Mouse (Mus musculus) kidney, embryonic 15.5 days (tissue): ENCODE data around the gene Megf8. TPM values are rescaled to one million over a fixed set of nuclear protein-coding genes. Genes with fewer than 3 reads are reported as not detected.
A peak's percentile ranks its signal among the peaks of the same experiment; 100 is the strongest.

Source experiments
- ATAC-seq: fragments of 200-750 bp; cut with Nextera tagmentation; replicated peaks from 2 replicates; pipeline ENCODE4 v1.8.0; 2017; ENCODE audit warnings: moderate TSS enrichment; ENCODE audit not compliant: low FRiP score
- H3K27ac ChIP-seq: fragments of 300-500 bp; sonication (generic); 2 replicates; pipeline ENCODE4 v1.5.1; 2015; ENCODE audit warnings: mild to moderate bottlenecking, inconsistent platforms
- H3K27me3 ChIP-seq: fragments of 300-500 bp; sonication (generic); 2 replicates; pipeline ENCODE4 v1.6.1; 2015; ENCODE audit warnings: inconsistent platforms
- H3K36me3 ChIP-seq: fragments of 300-500 bp; sonication (generic); 2 replicates; pipeline ENCODE4 v1.6.1; 2015; ENCODE audit warnings: inconsistent platforms
- H3K4me1 ChIP-seq: fragments of 300-500 bp; sonication (generic); 2 replicates; pipeline ENCODE4 v1.6.1; 2015; ENCODE audit warnings: inconsistent platforms
- H3K4me2 ChIP-seq: fragments of 300-500 bp; sonication (generic); 2 replicates; pipeline ENCODE4 v1.6.1; 2015; ENCODE audit warnings: moderate library complexity, mild to moderate bottlenecking, inconsistent platforms
- H3K4me3 ChIP-seq: fragments of 300-500 bp; sonication (generic); replicated peaks from 2 replicates; pipeline ENCODE4 v1.5.1; 2015; ENCODE audit warnings: mild to moderate bottlenecking, inconsistent platforms
- H3K9ac ChIP-seq: fragments of 300-500 bp; sonication (generic); 2 replicates; pipeline ENCODE4 v1.6.1; 2015; ENCODE audit warnings: mild to moderate bottlenecking, inconsistent platforms
- H3K9me3 ChIP-seq: fragments of 300-500 bp; sonication (generic); replicated peaks from 2 replicates; pipeline ENCODE4 v1.6.1; 2016; ENCODE audit warnings: inconsistent platforms
- WGBS: fragments of 180-500 bp; shearing (Covaris S2); methylation state at CpG from one replicate; pipeline ENCODE4 v1.1.7; 2015; ENCODE audit warnings: mixed read lengths; 5-methylcytosine and 5-hydroxymethylcytosine counted together
- polyA plus RNA-seq: library from polyadenylated mRNA; unstranded; fragments of >200 nt; fragmentation: Nextera tagmentation; extraction: Ambion mirVana; gene quantifications from 2 replicates; pipeline ENCODE4 v1.2.1, GENCODE M21; 2015

The Megf8 gene
- polyA plus RNA-seq, 1 experiment from 2014 or later, result 16.4 TPM

DNA sequence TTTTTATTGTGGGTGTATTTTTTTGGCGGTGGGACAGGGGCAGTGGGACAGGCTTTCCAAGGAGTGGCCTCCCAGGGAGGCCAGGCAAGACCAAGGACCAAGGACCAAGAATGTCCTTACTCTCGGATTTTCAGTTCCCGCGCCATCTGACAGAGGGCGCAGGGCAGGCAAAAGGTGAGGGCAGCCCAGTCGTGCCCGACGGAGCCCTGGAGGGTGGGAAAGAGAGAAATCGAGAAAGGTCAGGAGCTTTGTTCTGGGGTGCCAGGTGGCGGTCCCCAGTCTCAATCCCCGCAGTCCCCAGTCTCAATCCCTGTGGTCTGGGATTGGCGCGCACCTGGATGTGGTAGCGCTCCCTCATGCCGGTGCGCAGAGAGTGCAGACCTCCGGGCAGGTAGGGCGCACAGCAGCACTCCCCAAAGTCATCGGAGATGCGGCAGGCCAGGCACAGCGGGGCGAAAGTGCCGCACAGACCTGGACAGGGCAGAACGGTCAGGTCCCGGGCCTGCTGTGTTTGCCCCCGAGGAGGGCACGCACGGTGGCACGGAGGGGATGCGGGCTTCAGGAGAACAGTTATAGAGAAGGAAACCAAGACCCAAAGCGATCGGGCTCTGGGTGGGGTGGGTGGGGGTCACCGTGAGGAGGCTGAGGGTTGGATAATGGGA, 50.8 kb downstream of the Megf8 start:
- ATAC-seq, result 0 out of 2 replicates have a peak, but pooled peaks have one; percentile 17
- H3K27ac ChIP-seq, result no peak overlapping the region
- H3K4me3 ChIP-seq, result peak overlapping the region; percentile 25
- 1% methylated on average over 33 of the region's 33 CpGs for WGBS
- H3K36me3 ChIP-seq, result peaks cover 17% of the 10 kb centered on the region
- no peaks in the 10 kb centered on the region for H3K9me3 ChIP-seq
- peaks cover 23% of the 10 kb centered on the region for H3K4me1 ChIP-seq
- H3K4me2 ChIP-seq, result peak overlapping the region; percentile 52
- H3K27me3 ChIP-seq, result peaks cover 49% of the 10 kb centered on the region
- H3K9ac ChIP-seq, result no peak overlapping the region

DNA sequence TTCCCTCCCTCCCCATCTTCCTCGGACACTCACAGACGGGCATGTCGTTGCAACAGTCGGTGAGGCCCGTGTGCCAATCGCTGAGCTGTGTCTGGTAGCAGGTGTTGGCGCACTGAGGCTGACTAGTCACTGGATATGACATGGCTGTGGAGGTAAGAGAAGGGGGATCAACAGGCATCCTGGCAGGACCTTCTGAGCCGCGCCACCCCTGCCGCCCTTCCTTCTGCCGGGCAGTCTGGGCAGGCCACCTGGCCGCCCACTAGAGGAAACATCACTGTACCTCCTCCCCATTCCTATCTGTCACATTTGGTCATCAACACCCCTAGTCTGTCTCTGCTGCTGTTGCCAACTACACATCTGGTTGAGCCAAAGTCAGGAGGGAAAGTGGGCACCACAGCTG, 51.4 kb downstream of the Megf8 start:
- no peak for ATAC-seq
- Histone ChIP-seq H3K4me1 (peaks cover 23% of the 10 kb centered on the region), H3K27ac (no peak overlapping the region), H3K9ac (no peak overlapping the region), H3K36me3 (peaks cover 12% of the 10 kb centered on the region), H3K27me3 (peaks cover 49% of the 10 kb centered on the region), H3K4me3 (peak overlapping the region; percentile 25), H3K4me2 (peak overlapping the region; percentile 52), H3K9me3 (no peaks in the 10 kb centered on the region)
- WGBS, result 17% methylated on average over 12 of the region's 12 CpGs

DNA sequence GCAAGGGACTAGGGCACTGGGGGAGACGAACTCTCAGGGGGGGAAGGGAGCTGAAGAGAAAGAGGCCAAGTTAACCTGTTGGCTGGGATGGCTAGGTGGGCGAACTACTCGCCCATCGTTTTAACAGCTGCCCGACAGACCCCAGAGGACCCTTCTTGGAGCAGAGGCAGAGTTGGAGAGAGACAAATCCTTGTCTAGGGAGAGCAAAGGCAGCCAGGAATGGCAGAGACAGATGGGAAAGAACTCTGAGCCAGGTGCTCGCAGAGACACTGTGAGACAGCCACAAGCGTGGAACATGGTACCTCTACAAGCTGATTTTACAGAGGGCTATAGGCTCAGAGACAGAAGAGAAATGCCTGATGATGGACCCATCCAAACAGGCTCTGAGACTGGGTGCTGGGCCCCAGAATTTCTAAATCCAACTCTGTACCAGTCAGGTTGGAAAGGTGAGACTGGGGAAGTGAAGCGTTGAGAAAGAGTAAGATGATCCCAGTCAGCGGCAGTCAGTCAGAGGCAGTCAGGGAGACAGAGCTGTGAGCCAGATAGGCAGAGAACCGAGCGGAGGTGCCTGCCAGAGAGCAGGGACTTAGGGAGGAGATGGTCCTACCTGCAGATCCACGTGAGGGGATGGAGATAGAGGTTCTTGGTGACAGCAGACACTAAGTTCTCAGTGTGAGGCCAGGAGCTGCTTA, 52.2 kb downstream of the Megf8 start, which contains the start of gene Cnfn:
Gene Cnfn, minus strand, starts transcription at position 667 of the 692 bp plus-strand sequence.
- peaks cover 3% of the 10 kb centered on the region for H3K36me3 ChIP-seq
- H3K4me3 ChIP-seq, result no peak within 1 kb of the TSS
- no peak within 1 kb of the TSS for H3K4me2 ChIP-seq
- H3K4me1 ChIP-seq, result peaks cover 23% of the 10 kb centered on the region
- H3K27ac ChIP-seq, result no peak within 1 kb of the TSS
- H3K9ac ChIP-seq, result no peak within 1 kb of the TSS
- WGBS, result 47% methylated on average over 12 of the region's 12 CpGs
- H3K27me3 ChIP-seq, result peaks cover 49% of the 10 kb centered on the region
- H3K9me3 ChIP-seq, result no peaks in the 10 kb centered on the region
- ATAC-seq, result no peak

DNA sequence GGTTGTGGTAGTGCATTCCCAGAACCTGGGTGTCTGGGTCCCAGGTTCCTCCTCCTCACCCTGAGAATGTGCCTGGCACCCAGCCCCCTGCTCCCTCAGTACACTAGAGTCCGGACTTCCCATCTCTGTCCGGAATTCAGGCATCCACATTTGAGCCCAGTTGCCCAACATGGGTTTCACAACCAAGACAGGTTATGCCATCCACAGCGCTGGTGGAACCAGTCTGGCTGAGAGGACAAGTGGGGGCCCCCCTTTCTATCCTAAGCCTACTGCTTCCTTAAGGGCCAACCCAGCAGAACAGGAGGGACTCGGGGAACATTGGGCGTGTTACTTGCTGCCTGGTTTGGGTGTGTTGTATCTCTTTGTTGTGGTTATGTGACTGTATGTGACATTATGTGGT, 55.5 kb downstream of the Megf8 start:
- H3K9me3 ChIP-seq, result no peaks in the 10 kb centered on the region
- 88% methylated on average over 5 of the region's 5 CpGs for WGBS
- no peak overlapping the region for H3K4me2 ChIP-seq
- no peak overlapping the region for H3K27ac ChIP-seq
- peaks cover 34% of the 10 kb centered on the region for H3K4me1 ChIP-seq
- peaks cover 34% of the 10 kb centered on the region for H3K27me3 ChIP-seq
- no peak for ATAC-seq
- H3K36me3 ChIP-seq, result no peaks in the 10 kb centered on the region
- H3K4me3 ChIP-seq, result no peak overlapping the region
- H3K9ac ChIP-seq, result no peak overlapping the region

DNA sequence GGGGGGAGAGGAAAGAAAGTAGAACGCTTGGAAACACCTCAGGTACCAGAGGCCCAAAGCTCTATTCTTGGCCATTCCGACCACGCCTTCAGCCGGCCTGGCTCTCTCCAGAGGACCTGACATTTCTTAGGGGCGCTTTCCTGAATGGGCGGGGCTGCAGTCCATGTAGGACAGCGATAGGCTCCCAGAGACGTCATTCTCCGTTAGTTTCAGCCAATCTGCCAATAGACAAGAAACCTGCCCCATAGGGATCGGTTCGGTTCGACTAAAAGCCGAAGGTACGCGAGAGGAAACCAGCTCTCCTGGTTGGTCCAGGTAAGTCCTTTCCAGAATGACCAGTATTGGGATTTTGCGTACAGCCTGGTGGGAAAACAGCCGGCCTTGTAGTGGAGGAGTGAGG, 59.6 kb downstream of the Megf8 start:
- peak; percentile 66 for ATAC-seq
- H3K9me3 ChIP-seq, result no peaks in the 10 kb centered on the region
- H3K4me2 ChIP-seq, result peak overlapping the region; percentile 58
- peak overlapping the region; percentile 38 for H3K4me3 ChIP-seq
- WGBS, result 6% methylated on average over 17 of the region's 17 CpGs
- peaks cover 7% of the 10 kb centered on the region for H3K36me3 ChIP-seq
- no peaks in the 10 kb centered on the region for H3K27me3 ChIP-seq
- no peak overlapping the region; the same call in 1 of the 2 replicates for H3K9ac ChIP-seq
- peaks cover 31% of the 10 kb centered on the region for H3K4me1 ChIP-seq
- H3K27ac ChIP-seq, result no peak overlapping the region

DNA sequence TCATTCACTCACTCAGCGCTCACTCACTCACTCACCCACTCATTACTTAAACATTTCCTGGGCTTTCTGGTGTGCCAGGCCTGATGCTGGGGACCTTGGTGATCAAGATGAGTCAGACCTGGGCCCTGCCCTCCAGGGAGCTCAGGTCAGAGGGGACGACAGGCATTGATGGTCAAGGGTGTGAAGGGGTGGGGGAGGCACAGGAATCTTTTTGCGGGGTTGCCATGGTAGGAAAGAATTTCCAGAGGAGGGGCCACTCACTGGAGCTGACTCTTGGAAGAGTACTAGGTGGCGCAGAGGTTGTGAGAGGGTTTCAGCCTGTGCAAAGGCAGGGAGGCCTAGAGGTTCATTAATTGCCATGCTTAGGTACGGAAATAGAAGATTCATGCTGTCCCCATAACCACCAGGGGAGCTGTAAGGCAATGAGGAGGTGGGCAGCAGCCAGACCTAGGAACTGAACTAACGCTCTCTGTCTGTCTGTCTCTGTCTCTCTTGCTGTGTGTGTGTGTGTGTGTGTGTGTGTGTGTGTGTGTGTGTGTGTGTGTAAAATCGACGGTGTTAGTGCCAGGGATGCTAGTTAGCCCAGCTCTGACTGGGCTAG, 60.2 kb downstream of the Megf8 start:
- Histone ChIP-seq H3K27me3 (no peaks in the 10 kb centered on the region), H3K4me3 (peak overlapping the region; percentile 38), H3K9me3 (no peaks in the 10 kb centered on the region), H3K9ac (peak overlapping the region; percentile 1; the same call in 1 of the 2 replicates), H3K4me1 (peaks cover 31% of the 10 kb centered on the region), H3K4me2 (peak overlapping the region; percentile 58), H3K36me3 (peaks cover 13% of the 10 kb centered on the region), H3K27ac (no peak overlapping the region)
- ATAC-seq, result no peak
- WGBS, result 44% methylated on average over 8 of the region's 8 CpGs

DNA sequence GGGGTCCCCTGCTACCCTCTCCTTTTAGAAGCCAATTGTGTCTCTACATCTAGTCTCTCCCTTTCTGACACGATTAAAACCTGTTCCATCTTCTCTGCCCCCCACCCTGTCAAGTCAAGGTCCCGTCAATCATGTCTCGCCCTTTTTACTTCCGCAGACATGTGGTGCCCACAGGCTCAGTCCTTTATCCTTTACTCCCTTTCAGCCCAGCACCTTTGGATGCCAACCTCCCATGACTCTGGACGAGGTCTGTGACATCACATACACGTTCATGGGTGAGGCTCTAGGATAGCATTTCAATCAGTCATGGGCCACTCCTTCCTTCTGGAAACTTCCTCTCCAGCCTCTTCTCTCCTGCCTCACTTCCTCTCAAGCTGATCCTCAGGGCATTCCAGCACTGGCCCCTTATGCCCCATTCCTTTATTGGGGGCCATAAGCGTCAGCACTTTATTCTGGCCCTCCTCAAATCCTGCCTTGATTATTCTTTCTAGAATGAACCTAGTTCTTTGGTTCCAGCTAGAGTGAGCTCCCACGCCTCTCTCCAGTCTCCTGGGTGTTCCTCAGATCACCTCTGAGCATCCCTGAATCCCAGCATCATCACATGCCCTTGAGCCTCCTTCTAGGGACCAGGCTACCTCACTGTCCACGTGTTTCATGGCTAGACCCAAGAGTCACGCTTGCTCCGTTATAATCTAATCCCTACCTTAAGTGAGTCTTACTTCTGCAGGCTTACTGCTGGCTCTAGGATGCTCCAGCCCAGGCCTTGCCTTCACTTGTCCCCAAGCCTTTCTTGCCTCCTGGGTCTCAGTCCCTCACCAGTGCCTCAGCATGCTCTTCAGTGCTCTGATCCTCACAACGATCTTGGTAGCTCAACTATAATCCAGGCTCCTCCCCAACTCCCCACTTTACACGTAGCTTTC, 61.5 kb downstream of the Megf8 start:
- no peak overlapping the region for H3K4me2 ChIP-seq
- ATAC-seq, result no peak
- H3K36me3 ChIP-seq, result peaks cover 25% of the 10 kb centered on the region
- no peaks in the 10 kb centered on the region for H3K27me3 ChIP-seq
- H3K9ac ChIP-seq, result no peak overlapping the region
- 85% methylated on average over 13 of the region's 13 CpGs for WGBS
- peaks cover 31% of the 10 kb centered on the region for H3K4me1 ChIP-seq
- H3K4me3 ChIP-seq, result no peak overlapping the region
- no peaks in the 10 kb centered on the region for H3K9me3 ChIP-seq
- H3K27ac ChIP-seq, result no peak overlapping the region

DNA sequence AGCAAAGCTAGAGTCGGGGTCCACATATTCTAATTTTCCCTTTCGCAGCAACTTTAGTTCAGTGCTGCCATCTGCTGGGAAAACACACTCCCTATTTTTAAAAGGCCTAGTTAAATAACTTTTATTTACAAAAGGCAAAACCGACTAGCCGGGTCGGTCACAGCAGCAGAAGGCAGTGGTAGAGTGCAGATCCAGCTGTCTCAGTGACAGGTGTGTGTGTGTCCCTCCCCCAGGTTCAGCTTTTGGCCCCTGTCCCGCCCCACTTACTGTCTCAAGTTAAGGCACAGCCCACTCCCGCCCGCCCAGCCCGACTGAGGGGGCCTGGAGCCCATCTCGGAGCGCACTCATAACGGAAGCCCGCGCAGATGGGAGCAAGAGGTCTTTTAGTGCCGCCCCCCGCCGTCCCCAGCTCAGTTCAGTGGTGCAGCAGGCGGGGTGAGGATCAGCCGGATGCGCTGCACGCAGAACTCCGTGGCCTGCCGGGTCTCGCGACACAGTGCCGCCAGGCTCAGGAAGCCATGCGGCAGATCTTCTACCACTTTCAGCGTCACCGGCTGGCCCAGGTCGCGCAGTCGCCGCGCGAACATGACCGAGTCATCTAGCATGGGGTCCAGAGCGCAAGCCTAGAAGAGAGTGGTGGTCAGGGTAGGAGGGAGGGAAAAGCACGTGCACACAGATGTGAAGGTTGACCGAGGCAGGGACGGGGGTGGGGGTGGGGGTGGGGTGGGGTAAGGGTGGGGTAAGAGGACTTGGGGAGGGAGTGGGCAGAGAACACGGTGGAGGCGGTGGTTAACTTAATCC, 62.8 kb downstream of the Megf8 start:
- H3K4me3 ChIP-seq, result peak overlapping the region; percentile 46
- H3K27ac ChIP-seq, result peak overlapping the region; percentile 65
- peak overlapping the region; percentile 80 for H3K4me2 ChIP-seq
- H3K9ac ChIP-seq, result peak overlapping the region; percentile 50
- 5% methylated on average over 42 of the region's 42 CpGs for WGBS
- H3K27me3 ChIP-seq, result no peaks in the 10 kb centered on the region
- H3K4me1 ChIP-seq, result peaks cover 31% of the 10 kb centered on the region
- H3K9me3 ChIP-seq, result no peaks in the 10 kb centered on the region
- peaks cover 38% of the 10 kb centered on the region for H3K36me3 ChIP-seq
- peak; percentile 76 for ATAC-seq

DNA sequence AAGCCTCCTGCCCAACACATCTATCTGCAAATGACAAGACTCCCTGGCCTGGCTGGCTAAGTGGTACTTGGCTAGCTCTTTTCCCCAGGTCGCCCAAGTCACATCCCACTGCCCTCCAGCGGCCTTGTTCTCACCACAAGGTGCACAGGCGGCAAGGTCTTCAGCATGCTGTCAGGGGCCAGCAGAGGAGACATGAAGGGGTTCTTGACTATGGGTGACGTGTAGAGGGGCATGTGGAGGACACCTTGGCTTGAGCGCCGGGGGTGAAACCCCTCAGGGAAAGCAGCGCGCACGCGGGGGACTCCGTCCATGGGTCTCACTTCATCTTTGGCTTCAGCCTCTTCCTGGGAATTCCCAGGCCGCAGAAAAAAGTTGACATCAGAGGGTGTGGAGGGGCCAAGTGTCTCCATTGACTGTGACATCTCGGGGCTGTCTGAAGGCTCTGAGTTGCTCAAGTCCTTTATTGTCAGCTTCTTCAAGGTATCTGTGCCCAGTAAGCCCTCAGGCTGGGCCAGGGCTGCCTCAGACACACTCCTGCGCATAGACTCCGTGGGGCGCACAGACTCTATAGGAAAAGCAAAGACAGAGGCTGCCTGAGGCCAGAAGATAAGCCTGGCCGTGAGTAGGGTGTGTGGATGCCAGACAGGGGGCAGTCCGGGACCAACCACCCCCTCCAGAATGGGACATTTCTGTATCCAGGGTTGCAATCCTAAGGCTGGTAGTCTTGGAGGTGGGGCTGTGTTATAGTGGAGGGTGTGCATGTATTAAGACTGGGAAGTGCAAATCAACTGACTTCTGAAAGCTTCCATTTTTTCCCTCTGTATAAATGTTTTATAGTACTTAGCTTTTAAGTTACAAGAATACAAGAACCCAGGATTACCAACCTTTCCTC, 63.7 kb downstream of the Megf8 start:
- peak overlapping the region; percentile 80 for H3K4me2 ChIP-seq
- no peak overlapping the region for H3K27ac ChIP-seq
- peak overlapping the region; percentile 46; the same call in 1 of the 2 replicates for H3K4me3 ChIP-seq
- H3K36me3 ChIP-seq, result peaks cover 47% of the 10 kb centered on the region
- WGBS, result 70% methylated on average over 18 of the region's 18 CpGs
- ATAC-seq, result peak; percentile 7; the same call in 1 of the 2 replicates
- no peaks in the 10 kb centered on the region for H3K9me3 ChIP-seq
- H3K9ac ChIP-seq, result no peak overlapping the region
- peaks cover 32% of the 10 kb centered on the region for H3K4me1 ChIP-seq
- no peaks in the 10 kb centered on the region for H3K27me3 ChIP-seq

DNA sequence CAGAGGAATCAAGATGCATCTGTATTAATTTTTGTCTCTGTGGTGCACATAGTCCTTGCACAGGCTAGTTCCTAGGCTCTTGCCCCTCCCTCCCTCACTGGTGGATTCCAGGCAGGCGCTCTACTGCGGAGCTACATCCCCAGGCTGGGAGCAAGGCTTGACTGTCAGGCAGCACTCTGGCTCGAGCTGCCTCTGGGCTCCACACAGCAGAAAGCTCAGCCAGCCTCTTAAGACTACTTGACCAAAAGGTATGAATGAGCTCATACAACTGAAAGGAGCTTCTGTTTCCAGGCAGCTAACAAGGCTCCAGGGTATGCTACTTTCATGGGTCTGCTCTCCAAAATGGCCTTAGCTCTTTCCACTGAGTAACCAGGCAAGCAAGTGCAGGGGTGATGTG, 64.3 kb downstream of the Megf8 start:
- Histone ChIP-seq H3K4me2 (no peak overlapping the region), H3K9me3 (no peaks in the 10 kb centered on the region), H3K36me3 (peaks cover 52% of the 10 kb centered on the region), H3K4me1 (peaks cover 37% of the 10 kb centered on the region), H3K4me3 (no peak overlapping the region), H3K27ac (no peak overlapping the region), H3K9ac (no peak overlapping the region), H3K27me3 (no peaks in the 10 kb centered on the region)
- no peak for ATAC-seq
- 43% methylated on average over 3 of the region's 3 CpGs for WGBS
